Mouse (Mus musculus): Measurements from ENCODE around the gene Psd. TPM values are rescaled to one million over a fixed set of nuclear protein-coding genes. Genes with fewer than 3 reads are reported as not detected.

Gene Psd
- polyA plus RNA-seq, 1 experiment, result 53.7 TPM

DNA sequence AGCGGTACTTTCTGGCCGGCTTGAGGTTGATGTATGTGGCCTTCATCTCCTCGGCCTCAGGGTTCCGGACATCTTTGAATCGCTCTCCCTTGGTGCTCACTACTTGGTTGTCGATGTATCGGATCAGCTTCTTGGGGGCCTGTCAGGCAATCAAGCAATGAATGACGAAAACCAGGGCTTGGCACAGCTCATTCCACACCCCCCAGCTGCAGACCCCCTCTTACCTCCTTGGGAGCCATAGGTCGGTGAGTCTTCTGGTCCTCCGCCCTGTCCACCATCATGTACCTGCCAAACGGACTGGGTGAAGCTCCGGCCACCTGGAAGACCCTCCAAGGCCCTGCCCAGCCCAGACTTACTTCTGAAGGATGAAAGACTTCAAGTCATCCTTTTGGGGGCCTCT is 3.7 kb upstream of the Psd start:
- Histone ChIP-seq H3K27me3 (ENCODE audit: control insufficient read depth, insufficient read depth, low read length) (no peaks in the 10 kb centered on the region), H3K4me3 (ENCODE audit: control insufficient read depth, low read depth, low read length) (no peak overlapping the region), H3K27ac (ENCODE audit: control insufficient read depth, insufficient read depth, low read depth, low read length) (no peak overlapping the region), H3K36me3 (ENCODE audit: control insufficient read depth, insufficient read depth, low read length) (no peaks in the 10 kb centered on the region), H3K4me1 (ENCODE audit: control insufficient read depth, insufficient read depth, low read length) (peaks cover 18% of the 10 kb centered on the region)
- TF ChIP-seq POLR2A (IDR thresholded peaks at IDR 0.05; ENCODE audit: control insufficient read depth, low read depth, low read length) (no peak), CTCF (IDR thresholded peaks at IDR 0.05; ENCODE audit: control insufficient read depth, insufficient read depth, insufficient replicate concordance, low read depth, low read length) (no peak)

DNA sequence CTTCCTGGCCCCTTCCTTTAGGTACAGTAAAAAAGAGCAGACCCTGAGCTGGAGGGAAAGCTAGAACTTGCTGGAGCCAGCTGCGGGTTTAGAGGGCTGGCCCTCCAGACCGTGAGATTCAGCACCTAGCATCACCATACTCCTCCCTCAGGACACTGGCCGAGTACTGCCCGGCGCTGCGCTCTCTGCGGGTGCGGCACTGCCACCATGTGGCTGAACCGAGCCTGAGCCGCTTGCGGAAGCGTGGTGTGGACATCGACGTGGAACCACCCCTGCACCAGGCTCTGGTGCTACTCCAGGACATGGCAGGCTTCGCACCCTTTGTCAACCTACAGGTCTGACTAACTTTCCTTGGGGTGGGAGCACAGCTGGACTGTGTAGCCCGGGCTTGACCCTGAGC is 3.0 kb upstream of the Psd start:
- TF ChIP-seq CTCF (IDR thresholded peaks at IDR 0.05; ENCODE audit: control insufficient read depth, insufficient read depth, insufficient replicate concordance, low read depth, low read length), result peak; percentile 72; the same call in 1 of the 2 replicates
- TF ChIP-seq POLR2A (IDR thresholded peaks at IDR 0.05; ENCODE audit: control insufficient read depth, low read depth, low read length), result no peak
- Histone ChIP-seq H3K27ac (ENCODE audit: control insufficient read depth, insufficient read depth, low read depth, low read length) (no peak overlapping the region), H3K36me3 (ENCODE audit: control insufficient read depth, insufficient read depth, low read length) (no peaks in the 10 kb centered on the region), H3K4me3 (ENCODE audit: control insufficient read depth, low read depth, low read length) (0 out of 2 replicates have a peak overlapping the region, but pooled peaks have one; percentile 5), H3K4me1 (ENCODE audit: control insufficient read depth, insufficient read depth, low read length) (peaks cover 18% of the 10 kb centered on the region), H3K27me3 (ENCODE audit: control insufficient read depth, insufficient read depth, low read length) (no peaks in the 10 kb centered on the region)

DNA sequence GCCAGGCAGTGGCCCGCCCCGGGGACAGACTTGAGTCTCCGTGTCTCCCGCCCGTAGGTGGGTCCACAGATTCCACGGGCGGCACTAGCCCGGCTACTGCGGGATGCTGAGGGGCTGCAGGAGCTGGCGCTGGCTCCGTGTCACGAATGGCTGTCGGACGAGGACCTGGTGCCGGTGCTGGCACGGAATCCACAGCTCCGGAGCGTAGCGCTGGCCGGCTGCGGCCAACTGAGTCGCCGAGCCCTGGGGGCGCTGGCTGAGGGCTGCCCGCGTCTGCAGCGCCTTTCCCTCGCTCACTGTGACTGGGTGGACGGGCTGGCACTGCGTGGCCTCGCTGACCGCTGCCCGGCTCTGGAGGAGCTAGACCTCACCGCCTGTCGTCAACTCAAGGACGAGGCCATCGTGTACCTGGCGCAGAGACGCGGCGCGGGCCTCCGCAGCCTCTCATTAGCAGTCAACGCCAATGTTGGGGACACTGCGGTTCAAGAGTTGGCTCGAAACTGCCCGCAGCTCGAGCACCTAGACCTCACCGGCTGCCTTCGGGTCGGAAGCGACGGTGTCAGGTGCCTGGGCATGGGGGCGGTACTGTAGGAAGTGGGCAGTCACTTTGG is 2.2 kb upstream of the Psd start:
- no peaks in the 10 kb centered on the region for H3K36me3 ChIP-seq (ENCODE audit: control insufficient read depth, insufficient read depth, low read length)
- peaks cover 18% of the 10 kb centered on the region for H3K4me1 ChIP-seq (ENCODE audit: control insufficient read depth, insufficient read depth, low read length)
- peak overlapping the region; percentile 91 for H3K4me3 ChIP-seq (ENCODE audit: control insufficient read depth, low read depth, low read length)
- H3K27me3 ChIP-seq (ENCODE audit: control insufficient read depth, insufficient read depth, low read length), result no peaks in the 10 kb centered on the region
- TF ChIP-seq CTCF (IDR thresholded peaks at IDR 0.05; ENCODE audit: control insufficient read depth, insufficient read depth, insufficient replicate concordance, low read depth, low read length) (no peak), POLR2A (IDR thresholded peaks at IDR 0.05; ENCODE audit: control insufficient read depth, low read depth, low read length) (no peak)
- H3K27ac ChIP-seq (ENCODE audit: control insufficient read depth, insufficient read depth, low read depth, low read length), result peak overlapping the region; percentile 85; the same call in 1 of the 2 replicates

DNA sequence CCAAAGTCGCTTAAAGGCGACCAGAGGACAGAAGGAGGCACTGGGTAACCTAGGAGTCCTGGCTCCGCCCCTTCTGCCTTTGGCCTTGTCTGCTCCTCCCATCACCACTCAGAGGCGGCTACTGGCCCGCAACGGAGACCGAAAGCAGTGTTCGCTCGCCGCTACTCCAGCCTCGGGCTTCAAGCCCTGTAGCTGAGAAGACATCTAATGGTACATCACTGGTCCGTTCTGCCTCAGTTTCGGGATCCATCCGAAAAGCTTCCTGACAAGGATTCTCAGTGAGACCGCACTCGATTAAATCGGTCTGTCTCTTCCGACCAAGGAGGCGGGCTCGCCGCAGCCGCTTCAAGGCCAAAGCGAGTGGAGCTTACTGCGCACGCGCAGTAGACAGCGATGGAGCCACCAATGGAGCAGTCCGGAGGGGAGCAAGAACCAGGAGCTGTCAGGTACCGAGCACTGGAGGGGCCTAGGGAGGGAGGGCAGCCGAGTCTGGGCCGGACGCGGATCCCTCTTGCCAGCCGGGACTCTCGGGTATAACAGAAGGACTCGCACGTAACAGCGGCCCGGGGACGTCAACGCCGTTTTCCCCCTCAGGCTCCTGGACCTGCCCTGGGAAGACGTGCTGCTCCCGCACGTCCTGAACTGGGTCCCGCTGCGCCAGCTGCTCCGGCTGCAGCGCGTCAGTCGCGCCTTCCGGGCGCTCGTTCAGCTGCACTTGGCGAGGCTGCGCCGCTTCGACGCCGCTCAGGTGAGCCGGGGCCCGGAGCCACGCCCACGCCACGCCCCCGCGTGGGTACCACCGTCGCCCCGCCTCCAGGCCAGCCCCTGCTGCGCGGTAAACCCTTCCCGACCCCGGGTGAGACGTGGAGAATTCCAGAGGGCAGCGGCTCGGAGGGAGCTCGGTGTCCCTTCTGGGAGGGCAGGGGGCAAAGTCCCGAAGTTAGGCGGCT is 1.4 kb upstream of the Psd start, which contains the start of gene Fbxl15:
Gene Fbxl15 (plus strand): TSS at position 104 of the 950 bp plus-strand sequence.
- H3K4me1 ChIP-seq (ENCODE audit: control insufficient read depth, insufficient read depth, low read length), result peaks cover 18% of the 10 kb centered on the region
- no peaks in the 10 kb centered on the region for H3K36me3 ChIP-seq (ENCODE audit: control insufficient read depth, insufficient read depth, low read length)
- TF ChIP-seq CTCF (IDR thresholded peaks at IDR 0.05; ENCODE audit: control insufficient read depth, insufficient read depth, insufficient replicate concordance, low read depth, low read length), result no peak
- TF ChIP-seq POLR2A (IDR thresholded peaks at IDR 0.05; ENCODE audit: control insufficient read depth, low read depth, low read length), result peak; percentile 91
- peak within 1 kb of the TSS; percentile 91 for H3K4me3 ChIP-seq (ENCODE audit: control insufficient read depth, low read depth, low read length)
- peak within 1 kb of the TSS; percentile 85 for H3K27ac ChIP-seq (ENCODE audit: control insufficient read depth, insufficient read depth, low read depth, low read length)
- no peaks in the 10 kb centered on the region for H3K27me3 ChIP-seq (ENCODE audit: control insufficient read depth, insufficient read depth, low read length)

DNA sequence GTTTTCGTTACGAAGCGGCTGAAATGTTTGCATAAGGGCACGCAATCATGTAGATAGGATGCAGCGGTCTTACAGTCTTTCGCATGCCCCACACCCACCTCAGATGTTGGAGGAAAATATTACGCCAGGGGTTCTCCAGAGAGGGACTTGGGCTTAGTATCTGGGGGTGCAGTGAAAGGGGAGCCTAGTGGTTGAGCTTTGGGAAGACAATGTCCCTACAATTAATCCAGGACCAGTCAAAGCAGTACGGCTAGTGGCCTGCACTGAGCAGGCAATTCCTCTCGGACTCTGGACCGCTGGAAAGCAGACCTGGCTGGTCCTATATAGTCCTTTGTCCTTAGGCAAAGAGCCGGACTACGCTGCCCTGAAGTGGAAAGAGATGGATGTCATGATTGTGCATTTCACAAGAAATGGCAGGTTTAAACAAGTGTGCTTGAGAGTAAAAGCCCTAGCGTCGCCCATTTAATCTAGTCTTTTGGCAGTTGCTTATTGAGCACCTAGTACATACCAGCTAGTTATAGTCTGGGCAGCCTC is 642 bp upstream of the Psd start:
- peak overlapping the region; percentile 91 for H3K4me3 ChIP-seq (ENCODE audit: control insufficient read depth, low read depth, low read length)
- no peaks in the 10 kb centered on the region for H3K27me3 ChIP-seq (ENCODE audit: control insufficient read depth, insufficient read depth, low read length)
- H3K4me1 ChIP-seq (ENCODE audit: control insufficient read depth, insufficient read depth, low read length), result peaks cover 18% of the 10 kb centered on the region
- no peak overlapping the region; the same call in 1 of the 2 replicates for H3K27ac ChIP-seq (ENCODE audit: control insufficient read depth, insufficient read depth, low read depth, low read length)
- no peaks in the 10 kb centered on the region for H3K36me3 ChIP-seq (ENCODE audit: control insufficient read depth, insufficient read depth, low read length)
- TF ChIP-seq CTCF (IDR thresholded peaks at IDR 0.05; ENCODE audit: control insufficient read depth, insufficient read depth, insufficient replicate concordance, low read depth, low read length), result no peak
- no peak for TF ChIP-seq POLR2A (IDR thresholded peaks at IDR 0.05; ENCODE audit: control insufficient read depth, low read depth, low read length)

DNA sequence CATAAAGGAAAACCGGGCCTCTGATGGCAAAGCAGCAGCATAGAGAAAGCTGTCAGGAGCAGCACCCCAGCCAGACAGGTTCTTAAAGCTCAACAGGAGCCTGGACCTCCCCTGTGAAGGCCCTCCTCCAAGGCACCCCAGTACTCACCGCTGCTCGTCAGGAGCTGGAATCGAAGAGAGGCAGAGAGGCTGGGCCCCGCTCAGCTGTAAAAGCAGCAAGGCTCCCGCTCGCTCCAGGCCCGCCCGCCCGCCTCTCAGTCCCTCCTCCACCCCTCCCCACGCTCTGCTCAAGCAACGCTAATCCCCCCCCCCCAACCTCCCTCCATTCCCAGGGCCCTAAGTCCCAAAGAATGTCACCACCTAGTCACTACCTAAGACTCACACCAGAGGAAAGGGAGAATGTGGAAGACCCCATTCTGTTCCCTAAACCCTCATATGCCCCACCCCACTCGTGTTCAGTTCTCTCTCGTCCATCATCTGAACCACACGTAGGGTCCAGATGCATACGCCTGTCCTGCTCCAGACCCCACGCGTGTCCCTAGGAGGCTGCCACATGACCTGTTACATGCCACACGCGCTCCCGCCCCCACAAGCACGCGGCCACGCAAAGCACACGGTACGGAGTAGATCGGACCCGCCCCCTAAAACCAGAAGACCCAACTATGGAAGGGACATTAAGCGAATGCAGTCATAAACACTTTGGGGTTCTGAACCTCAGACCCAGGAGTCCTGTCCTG is 769 bp downstream of the Psd start:
- Histone ChIP-seq H3K4me1 (ENCODE audit: control insufficient read depth, insufficient read depth, low read length) (peaks cover 18% of the 10 kb centered on the region), H3K27ac (ENCODE audit: control insufficient read depth, insufficient read depth, low read depth, low read length) (no peak overlapping the region; the same call in 1 of the 2 replicates), H3K27me3 (ENCODE audit: control insufficient read depth, insufficient read depth, low read length) (no peaks in the 10 kb centered on the region), H3K36me3 (ENCODE audit: control insufficient read depth, insufficient read depth, low read length) (no peaks in the 10 kb centered on the region), H3K4me3 (ENCODE audit: control insufficient read depth, low read depth, low read length) (peak overlapping the region; percentile 91)
- TF ChIP-seq POLR2A (IDR thresholded peaks at IDR 0.05; ENCODE audit: control insufficient read depth, low read depth, low read length) (no peak), CTCF (IDR thresholded peaks at IDR 0.05; ENCODE audit: control insufficient read depth, insufficient read depth, insufficient replicate concordance, low read depth, low read length) (no peak)
